Mouse (Mus musculus): ENCODE measurements around the gene Syt8.

Gene Syt8

GRCm38 (mm10) chr7:142408686-142409085, 26.0 kb upstream of the Syt8 start:
- no peak for DNase-seq (ENCODE audit: low read depth, low spot score)

DNA sequence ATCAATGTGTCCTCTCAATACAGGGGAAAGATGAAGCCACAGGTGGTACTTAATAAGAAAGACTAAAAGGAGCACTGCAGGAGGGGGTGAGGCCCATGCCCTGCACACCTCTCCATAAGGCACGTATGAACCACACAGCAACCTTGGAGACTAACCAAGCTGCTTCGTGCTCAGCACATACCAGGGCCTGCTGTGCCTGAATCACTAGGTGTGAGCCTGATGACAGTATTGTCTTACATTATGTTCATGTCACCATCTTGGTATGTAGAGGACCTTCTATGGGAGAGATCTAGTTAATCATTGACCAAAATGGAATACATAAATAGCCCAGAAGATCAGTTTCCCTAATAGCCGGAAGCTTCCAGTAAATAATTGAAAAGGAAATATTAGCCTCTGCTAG, 25.0 kb upstream of the Syt8 start:
- no peak for DNase-seq (ENCODE audit: low read depth, low spot score)

GRCm38 (mm10) chr7:142413285-142413684, 21.4 kb upstream of the Syt8 start:
- no peak for DNase-seq (ENCODE audit: low read depth, low spot score)

GRCm38 (mm10) chr7:142415314-142415713, 19.3 kb upstream of the Syt8 start:
- no peak for DNase-seq (ENCODE audit: low read depth, low spot score)

DNA sequence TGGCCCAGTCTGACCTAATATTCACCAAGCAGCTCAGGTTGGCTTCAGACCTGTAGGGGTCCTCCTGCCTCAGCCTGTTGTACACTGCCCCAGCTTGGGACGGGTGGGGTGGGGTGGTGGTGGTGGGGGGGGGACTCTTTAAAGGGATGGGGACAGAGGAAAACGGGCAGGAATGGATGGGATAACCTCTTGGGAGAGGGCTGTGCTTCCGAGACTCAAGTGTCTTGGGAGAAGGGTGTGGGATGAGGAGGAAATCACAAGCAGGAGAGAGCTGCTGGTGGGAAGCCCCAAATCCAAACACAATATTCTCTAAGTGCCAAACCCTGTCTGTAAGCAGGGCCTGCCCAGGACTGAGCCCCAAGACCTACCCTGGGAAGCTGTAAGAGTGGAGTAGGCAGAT, 18.4 kb upstream of the Syt8 start:
- DNase-seq (ENCODE audit: low read depth, low spot score) = no peak

DNA sequence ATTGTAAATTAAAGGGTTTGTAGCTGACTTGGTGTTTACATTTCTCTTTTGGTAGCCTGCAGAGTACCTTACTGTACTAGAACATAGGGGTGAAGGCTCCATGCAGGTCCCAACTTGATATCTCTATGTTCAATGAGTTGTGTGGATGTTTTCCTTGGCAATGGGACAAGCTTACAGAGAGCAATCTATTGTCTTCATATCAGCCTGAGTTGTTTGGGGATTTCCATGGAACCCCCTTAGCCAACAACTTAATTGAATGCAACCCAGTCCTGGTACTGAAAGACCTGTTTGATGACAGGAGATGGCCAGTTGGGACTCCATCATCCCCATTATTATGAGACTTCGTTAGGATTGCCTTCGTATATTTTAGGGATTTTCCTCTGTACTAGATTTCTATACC, 16.6 kb upstream of the Syt8 start:
- no peak for DNase-seq (ENCODE audit: low read depth, low spot score)

DNA sequence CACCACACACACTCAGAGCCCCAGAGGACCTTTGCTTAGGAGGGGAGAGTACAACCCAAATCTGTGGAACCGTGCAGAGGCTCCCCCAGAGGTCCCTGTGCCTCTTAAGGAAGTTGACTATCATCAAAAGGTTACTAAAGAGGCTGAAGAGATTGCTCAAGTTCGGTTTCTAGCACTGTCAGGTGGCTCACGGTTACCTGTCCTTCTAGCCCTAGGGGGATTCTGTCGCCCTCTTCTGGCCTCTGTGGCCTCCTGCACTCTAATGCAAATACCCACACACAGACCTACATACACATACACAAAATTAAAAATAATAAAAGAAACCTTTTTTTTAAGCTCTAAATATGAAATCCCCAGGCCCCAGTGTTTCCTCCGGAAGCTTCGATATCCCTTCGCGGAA, 16.0 kb upstream of the Syt8 start:
- no peak for DNase-seq (ENCODE audit: low read depth, low spot score)

GRCm38 (mm10) chr7:142419887-142420286, 14.8 kb upstream of the Syt8 start:
- DNase-seq (ENCODE audit: low read depth, low spot score) = no peak

GRCm38 (mm10) chr7:142421826-142422225, 12.8 kb upstream of the Syt8 start:
- no peak for DNase-seq (ENCODE audit: low read depth, low spot score)

- DNase-seq (ENCODE audit: low read depth, low spot score) = no peak
These were observed 8.9 kb upstream of the Syt8 start for GRCm38 (mm10) chr7:142425641-142426213.

- no peak for DNase-seq (ENCODE audit: low read depth, low spot score)
These were observed 6.4 kb upstream of the Syt8 start for GRCm38 (mm10) chr7:142428213-142428612.

DNA sequence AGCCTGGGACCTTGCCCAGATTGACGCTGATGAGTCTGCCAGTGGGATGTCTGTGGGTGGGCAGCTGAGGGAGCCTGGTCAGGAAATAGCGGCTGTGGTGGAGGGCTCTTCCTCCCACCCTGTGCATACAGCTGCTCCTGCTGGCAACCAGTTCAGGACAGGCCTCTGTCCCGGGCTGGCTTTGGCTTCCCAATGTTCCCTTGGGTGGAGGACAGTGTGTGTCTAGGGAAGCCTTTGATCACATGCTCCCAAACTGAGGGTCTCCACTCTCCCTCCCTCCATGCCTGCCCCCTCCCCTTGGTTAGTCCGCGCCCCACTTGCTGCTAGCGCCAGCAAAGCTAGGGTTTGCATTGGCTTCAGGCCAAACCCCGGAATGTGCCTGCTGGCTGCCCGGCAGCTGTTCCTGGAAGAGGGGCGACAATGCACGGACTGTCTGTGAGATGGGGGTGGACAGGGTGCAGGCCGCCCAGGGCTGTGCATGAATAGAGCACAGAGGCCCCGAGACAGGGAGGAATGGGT, 4.4 kb upstream of the Syt8 start:
- DNase-seq (ENCODE audit: low read depth, low spot score) = no peak

- no peak for DNase-seq (ENCODE audit: low read depth, low spot score)
These were observed 3.5 kb upstream of the Syt8 start for GRCm38 (mm10) chr7:142431106-142431505.

DNA sequence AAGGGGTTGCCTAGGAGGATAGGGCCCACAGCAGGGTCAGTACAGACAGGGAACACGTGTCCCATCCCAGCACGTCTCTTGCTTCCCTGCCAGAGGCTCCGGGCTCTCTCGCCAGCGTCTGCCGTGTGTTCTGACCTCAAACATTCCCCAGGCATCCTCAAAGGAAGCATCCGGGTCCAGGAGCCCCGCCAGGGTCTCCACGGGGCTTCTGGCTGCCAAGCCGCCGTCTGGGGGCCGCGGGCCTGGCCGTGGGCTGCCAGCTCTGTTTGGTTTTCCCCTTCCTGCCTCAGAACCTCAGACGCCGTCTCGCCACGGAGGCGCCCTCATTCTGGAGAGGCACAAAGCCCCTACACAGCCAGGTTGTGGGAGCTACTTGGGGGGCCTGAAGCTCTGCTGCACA, 1.0 kb upstream of the Syt8 start:
- DNase-seq (ENCODE audit: low read depth, low spot score) = no peak

DNA sequence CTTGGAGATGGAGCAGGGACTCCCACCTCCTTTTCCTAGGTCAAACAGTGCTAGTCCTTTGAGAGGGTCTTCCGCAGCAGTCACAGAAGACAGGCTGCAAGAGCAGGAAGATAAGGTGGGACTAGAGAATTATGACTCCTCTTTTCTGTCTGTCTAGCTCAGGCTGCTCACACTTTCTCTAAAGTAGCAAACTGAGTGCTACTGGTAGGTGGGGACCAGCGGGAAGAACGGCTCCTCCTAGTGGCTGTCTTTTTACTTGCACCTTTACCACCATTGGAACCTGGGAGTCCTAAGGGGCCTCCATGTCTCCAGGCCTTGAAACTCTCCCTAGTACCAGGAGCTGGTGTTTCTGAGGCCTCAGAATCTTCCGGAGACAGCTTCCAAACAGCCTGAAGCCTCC, 874 bp downstream of the Syt8 start:
- DNase-seq (ENCODE audit: low read depth, low spot score) = peak; percentile 72

DNA sequence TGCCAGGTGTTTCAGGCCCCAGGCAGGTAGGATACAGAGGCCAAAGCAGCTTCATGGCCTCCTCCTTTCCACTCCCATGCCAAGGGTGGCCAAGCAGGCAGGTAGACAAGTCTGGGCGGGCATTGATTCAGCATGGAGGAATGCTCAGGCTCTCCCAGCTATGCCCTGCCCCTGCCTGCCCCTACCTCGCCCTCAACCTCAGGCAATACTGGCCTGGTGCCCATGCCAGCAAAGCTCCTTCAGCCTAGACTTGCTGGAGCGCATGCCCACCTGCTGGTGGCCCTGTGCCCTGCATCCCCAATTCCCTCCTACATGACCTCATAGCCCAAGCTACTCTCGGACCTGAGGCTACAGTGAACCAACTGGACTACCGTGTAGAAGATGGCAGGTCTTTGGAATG, 2.7 kb downstream of the Syt8 start:
- no peak for DNase-seq (ENCODE audit: low read depth, low spot score)

DNA sequence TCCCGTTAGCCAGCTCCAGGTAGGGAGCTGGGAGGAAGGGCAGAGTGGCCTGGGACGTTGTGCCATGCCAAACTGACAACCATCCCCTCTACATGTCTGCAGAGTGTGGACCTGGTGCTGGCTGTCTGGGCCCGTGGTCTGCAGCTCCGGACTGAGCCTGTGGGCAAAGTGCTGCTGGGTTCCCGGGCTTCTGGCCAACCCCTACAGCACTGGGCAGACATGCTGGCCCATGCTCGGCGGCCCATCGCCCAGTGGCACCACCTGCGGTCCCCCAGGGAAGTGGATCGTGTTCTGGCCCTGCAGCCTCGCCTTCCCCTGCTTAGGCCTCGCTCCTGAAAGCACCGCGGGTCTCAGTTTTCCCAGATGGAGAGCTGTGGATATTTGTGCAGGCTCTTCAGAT, 5.3 kb downstream of the Syt8 start:
- no peak for DNase-seq (ENCODE audit: low read depth, low spot score)

DNA sequence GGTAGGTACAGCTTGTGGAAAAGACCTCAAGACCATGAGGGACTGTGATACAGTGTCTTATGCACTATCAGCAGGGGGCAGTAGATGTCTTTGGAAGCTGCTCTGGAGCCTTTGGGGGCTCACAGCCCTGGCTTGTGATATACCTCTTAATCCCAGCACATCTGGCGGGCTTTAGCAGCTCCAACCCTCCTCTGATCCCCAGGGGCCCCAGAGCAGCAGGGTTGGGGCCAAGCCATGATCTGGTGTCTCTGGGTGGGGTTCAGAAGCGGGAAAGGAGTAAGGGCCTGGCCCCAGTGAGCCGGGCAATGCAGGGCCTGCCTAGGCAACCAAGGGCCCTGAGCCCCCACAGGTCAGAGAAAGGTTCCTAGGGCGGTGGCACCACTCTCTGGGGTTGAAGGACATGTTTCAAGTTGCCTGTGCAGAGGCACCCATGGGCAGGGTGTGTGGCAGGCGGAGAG, 6.0 kb downstream of the Syt8 start:
- peak; percentile 89 for DNase-seq (ENCODE audit: low read depth, low spot score)

DNA sequence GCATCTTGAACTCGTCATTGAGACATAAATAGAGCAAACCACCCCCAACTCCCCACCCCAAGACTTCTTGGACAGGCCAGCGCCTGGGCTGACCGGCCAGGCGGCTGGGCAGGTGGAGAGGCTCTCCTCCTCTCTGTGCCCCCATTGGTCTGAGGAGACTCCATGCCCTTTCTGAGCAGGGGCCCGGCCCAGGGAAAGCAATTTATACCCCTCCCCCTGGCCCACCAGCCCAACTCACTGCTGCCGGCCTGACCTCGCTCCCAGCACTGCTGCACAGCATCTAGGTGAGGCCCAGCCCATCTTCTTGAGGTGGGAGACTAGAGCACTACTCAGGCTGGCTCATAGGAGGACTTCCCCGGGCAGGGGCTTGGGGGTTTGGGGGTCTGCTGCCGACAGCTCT, 6.9 kb downstream of the Syt8 start, which contains the start of gene Tnni2:
TSS of gene Tnni2 (plus strand) at position 224 of the 400 bp plus-strand sequence.
- peak; percentile 97 for DNase-seq (ENCODE audit: low read depth, low spot score)

- DNase-seq (ENCODE audit: low read depth, low spot score) = peak; percentile 93
These were observed 7.6 kb downstream of the Syt8 start for GRCm38 (mm10) chr7:142442081-142442907.

DNA sequence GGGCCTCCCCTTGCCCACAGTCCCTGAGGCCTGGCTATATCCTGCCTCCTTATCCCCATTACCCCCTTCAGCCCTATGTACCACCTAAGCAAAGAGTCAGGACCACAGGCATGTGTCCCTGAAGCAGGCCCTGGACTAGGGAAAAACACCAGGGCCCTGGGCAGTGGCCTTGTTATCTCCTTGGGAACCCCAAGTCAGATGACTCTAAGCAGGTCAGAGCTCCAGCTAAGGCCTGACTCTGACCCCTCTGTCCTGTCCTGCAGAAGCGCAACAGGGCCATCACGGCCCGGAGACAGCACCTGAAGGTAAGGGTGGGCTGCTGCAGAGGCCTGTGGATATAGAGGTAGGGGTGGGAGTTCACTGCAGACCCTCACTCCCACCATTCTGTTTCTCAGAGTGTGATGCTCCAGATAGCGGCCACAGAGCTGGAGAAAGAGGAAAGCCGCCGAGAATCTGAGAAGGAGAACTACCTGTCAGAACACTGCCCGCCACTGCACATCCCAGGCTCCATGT, 8.3 kb downstream of the Syt8 start:
- DNase-seq (ENCODE audit: low read depth, low spot score) = no peak

GRCm38 (mm10) chr7:142443474-142443873, 8.8 kb downstream of the Syt8 start:
- peak; percentile 72 for DNase-seq (ENCODE audit: low read depth, low spot score)

GRCm38 (mm10) chr7:142444171-142444570, 9.5 kb downstream of the Syt8 start:
- DNase-seq (ENCODE audit: low read depth, low spot score) = no peak
